Mouse (Mus musculus) adrenal gland, postnatal 25 days (tissue): ENCODE results near the gene Strn. TPM values are rescaled to one million over a fixed set of nuclear protein-coding genes. Genes with fewer than 3 reads are reported as not detected.
"Not testable (repeated sequence)": the region's sequence is repeated elsewhere in the genome, so short reads cannot be mapped to it uniquely, and the experiment has no call there.

ENCODE experiments used
- DNase-seq: peaks from one replicate; pipeline ENCODE4 v3.0.0; 2021; ENCODE audit warnings: mixed read lengths
- total RNA-seq: library from RNA; stranded (reverse); gene quantifications from 2 replicates; pipeline ENCODE4 v1.2.3, GENCODE M21; 2021

Strn gene
- total RNA-seq, 1 experiment from 2014 or later, result 31.3 TPM

GRCm38 (mm10) chr17:78710258-78710657 is 26.7 kb downstream of the Strn start:
- DNase-seq, result no peak

GRCm38 (mm10) chr17:78708422-78708821 is 28.6 kb downstream of the Strn start:
- no peak for DNase-seq

GRCm38 (mm10) chr17:78702988-78703387 is 34.0 kb downstream of the Strn start:
- DNase-seq, result no peak

GRCm38 (mm10) chr17:78698965-78699364 is 38.0 kb downstream of the Strn start:
- no peak for DNase-seq

GRCm38 (mm10) chr17:78697462-78697861 is 39.5 kb downstream of the Strn start:
- no peak for DNase-seq

- no peak for DNase-seq
These were observed 40.1 kb downstream of the Strn start for GRCm38 (mm10) chr17:78696922-78697321.

- not testable (repeated sequence) for DNase-seq
These were observed 47.8 kb downstream of the Strn start for GRCm38 (mm10) chr17:78689231-78689630.

GRCm38 (mm10) chr17:78687971-78688370 is 49.0 kb downstream of the Strn start:
- no peak for DNase-seq

GRCm38 (mm10) chr17:78685004-78685403 is 52.0 kb downstream of the Strn start:
- DNase-seq, result no peak

- DNase-seq, result no peak
These were observed 54.6 kb downstream of the Strn start for GRCm38 (mm10) chr17:78682351-78682750.

GRCm38 (mm10) chr17:78679503-78679902 is 57.5 kb downstream of the Strn start:
- DNase-seq, result no peak

- DNase-seq, result no peak
These were observed 60.2 kb downstream of the Strn start for GRCm38 (mm10) chr17:78676813-78677212.

- no peak for DNase-seq
These were observed 71.9 kb downstream of the Strn start for GRCm38 (mm10) chr17:78664962-78665545.

- no peak for DNase-seq
These were observed 82.2 kb downstream of the Strn start for GRCm38 (mm10) chr17:78654841-78655240.

- DNase-seq, result no peak
These were observed 93.0 kb downstream of the Strn start for GRCm38 (mm10) chr17:78643853-78644475.

- DNase-seq, result no peak
These were observed 94.7 kb downstream of the Strn start for GRCm38 (mm10) chr17:78642259-78642658.

GRCm38 (mm10) chr17:78640387-78640786 is 96.6 kb downstream of the Strn start:
- no peak for DNase-seq

GRCm38 (mm10) chr17:78639099-78639498 is 97.9 kb downstream of the Strn start:
- no peak for DNase-seq

- DNase-seq, result no peak
These were observed 99.9 kb downstream of the Strn start for GRCm38 (mm10) chr17:78637140-78637539.

- no peak for DNase-seq
These were observed 101.4 kb downstream of the Strn start for GRCm38 (mm10) chr17:78635616-78636015.

GRCm38 (mm10) chr17:78624941-78625340 is 112.1 kb downstream of the Strn start:
- DNase-seq, result no peak

- DNase-seq, result no peak
These were observed 115.1 kb downstream of the Strn start for GRCm38 (mm10) chr17:78621863-78622262.

GRCm38 (mm10) chr17:78620740-78621139 is 116.3 kb downstream of the Strn start:
- no peak for DNase-seq

- DNase-seq, result no peak
These were observed 117.0 kb downstream of the Strn start for GRCm38 (mm10) chr17:78619981-78620380.
